Mouse (Mus musculus) limb, embryonic 14.5 days (tissue): ENCODE data around the gene Galns. TPM values are rescaled to one million over a fixed set of nuclear protein-coding genes. Genes with fewer than 3 reads are reported as not detected.

ENCODE experiments used
- ATAC-seq: fragments of 200-750 bp; cut with Nextera tagmentation; 2 replicates; pipeline ENCODE4 v1.8.0; 2017; ENCODE audit warnings: low read depth, moderate number of reproducible peaks, moderate TSS enrichment; ENCODE audit not compliant: low FRiP score
- DNase-seq: peaks from one replicate; pipeline ENCODE4 v3.0.0-alpha.2; 2015; ENCODE audit warnings: low spot score
- H3K27ac ChIP-seq: fragments of 300-500 bp; sonication (generic); replicated peaks from 2 replicates; pipeline ENCODE4 v1.5.1; 2014; ENCODE audit warnings: low read depth, mild to moderate bottlenecking, low read length, moderate library complexity, mixed read lengths
- H3K27me3 ChIP-seq: fragments of 300-500 bp; sonication (generic); 2 replicates; pipeline ENCODE4 v1.6.1; 2014; ENCODE audit warnings: low read length, mixed read lengths; ENCODE audit not compliant: control insufficient read depth, insufficient read depth
- H3K36me3 ChIP-seq: fragments of 300-500 bp; sonication (generic); 2 replicates; pipeline ENCODE4 v1.6.1; 2014; ENCODE audit warnings: mild to moderate bottlenecking, low read length, moderate library complexity, mixed read lengths; ENCODE audit not compliant: control insufficient read depth, insufficient read depth
- H3K4me1 ChIP-seq: fragments of 300-500 bp; sonication (generic); 2 replicates; pipeline ENCODE4 v1.6.1; 2014; ENCODE audit warnings: antibody characterized with exemption, low read length, mixed read lengths; ENCODE audit not compliant: control insufficient read depth, insufficient read depth
- H3K4me2 ChIP-seq: fragments of 300-500 bp; sonication (generic); replicated peaks from 2 replicates; pipeline ENCODE4 v1.6.1; 2014; ENCODE audit warnings: low read depth, mild to moderate bottlenecking, low read length, moderate library complexity; ENCODE audit not compliant: severe bottlenecking
- H3K4me3 ChIP-seq: fragments of 300-500 bp; sonication (generic); replicated peaks from 2 replicates; pipeline ENCODE4 v1.5.1; 2014; ENCODE audit warnings: low read length
- H3K9ac ChIP-seq: fragments of 300-500 bp; sonication (generic); 2 replicates; pipeline ENCODE4 v1.6.1; 2014; ENCODE audit warnings: mild to moderate bottlenecking, low read depth, low read length, moderate library complexity; ENCODE audit not compliant: severe bottlenecking
- H3K9me3 ChIP-seq: fragments of 300-500 bp; sonication (generic); 2 replicates; pipeline ENCODE4 v1.6.1; 2016; ENCODE audit warnings: low read length; ENCODE audit not compliant: control insufficient read depth
- POLR2A ChIP-seq: fragments of 200-500 bp; IDR thresholded peaks from 2 replicates; pipeline ENCODE4 v1.8.0; 2012; ENCODE audit warnings: inconsistent platforms, mild to moderate bottlenecking, moderate library complexity, borderline replicate concordance; ENCODE audit not compliant: insufficient read depth, insufficient read length; ENCODE audit errors: extremely low read depth
- WGBS: fragments of 180-500 bp; shearing (Covaris S2); extraction: QIAGEN DNeasy Blood & Tissue Kit; methylation state at CpG from one replicate; pipeline ENCODE4 v1.1.7; 2014; 5-methylcytosine and 5-hydroxymethylcytosine counted together
- polyA plus RNA-seq, 2 experiments: library from polyadenylated mRNA; depleted of rRNA in 1 of 2; stranded (reverse) in 1 of 2; unstranded in 1 of 2; fragments of >200 nt; fragmentation: Nextera tagmentation in 1 of 2; extraction: Ambion mirVana in 1 of 2; gene quantifications; 2 replicates each; pipeline versions ENCODE4 v1.2.1 to v1.2.3; 2012 to 2014

Galns gene
- polyA plus RNA-seq, 2 experiments, result 12.7 to 14.7 TPM

GRCm38 (mm10) chr8:122550234-122550994 is 60.8 kb downstream of the Galns start:
- TF ChIP-seq POLR2A, result no peak
- no peaks in the 10 kb centered on the region for H3K36me3 ChIP-seq
- ATAC-seq, result peak; percentile 54
- 3% methylated on average over 48 of the region's 52 CpGs for WGBS
- H3K27ac ChIP-seq, result peak overlapping the region; percentile 89
- peak overlapping the region; percentile 89 for H3K9ac ChIP-seq
- H3K4me1 ChIP-seq, result peaks cover 39% of the 10 kb centered on the region
- peak overlapping the region; percentile 73 for H3K4me3 ChIP-seq
- peak; percentile 39 for DNase-seq
- H3K9me3 ChIP-seq, result no peaks in the 10 kb centered on the region
- no peaks in the 10 kb centered on the region for H3K27me3 ChIP-seq
- H3K4me2 ChIP-seq, result peak overlapping the region; percentile 88

- Histone ChIP-seq H3K36me3 (no peaks in the 10 kb centered on the region), H3K9me3 (no peaks in the 10 kb centered on the region), H3K4me2 (peak overlapping the region; percentile 88), H3K9ac (no peak overlapping the region), H3K27ac (no peak overlapping the region), H3K4me1 (peaks cover 36% of the 10 kb centered on the region), H3K4me3 (no peak overlapping the region), H3K27me3 (no peaks in the 10 kb centered on the region)
- 69% methylated on average over 3 of the region's 3 CpGs for WGBS
- ATAC-seq (no peak), DNase-seq (no peak)
- no peak for TF ChIP-seq POLR2A
These were observed 62.3 kb downstream of the Galns start for GRCm38 (mm10) chr8:122548891-122549439.

GRCm38 (mm10) chr8:122548331-122548730 is 62.9 kb downstream of the Galns start:
- Histone ChIP-seq H3K4me3 (no peak overlapping the region), H3K4me1 (peaks cover 36% of the 10 kb centered on the region), H3K27me3 (no peaks in the 10 kb centered on the region), H3K9ac (0 out of 2 replicates have a peak overlapping the region, but pooled peaks have one; percentile 7), H3K36me3 (0 out of 2 replicates have a peak, but pooled peaks cover 4% of the 10 kb centered on the region), H3K27ac (no peak overlapping the region), H3K9me3 (no peaks in the 10 kb centered on the region), H3K4me2 (no peak overlapping the region)
- ATAC-seq, result no peak
- no peak for TF ChIP-seq POLR2A
- 60% methylated on average over 13 of the region's 13 CpGs for WGBS
- DNase-seq, result no peak

GRCm38 (mm10) chr8:122547815-122548214 is 63.4 kb downstream of the Galns start:
- H3K36me3 ChIP-seq, result 0 out of 2 replicates have a peak, but pooled peaks cover 6% of the 10 kb centered on the region
- H3K27ac ChIP-seq, result no peak overlapping the region
- ATAC-seq, result no peak
- H3K4me3 ChIP-seq, result no peak overlapping the region
- TF ChIP-seq POLR2A, result no peak
- no peaks in the 10 kb centered on the region for H3K27me3 ChIP-seq
- no peak for DNase-seq
- peaks cover 36% of the 10 kb centered on the region for H3K4me1 ChIP-seq
- 20% methylated on average over 5 of the region's 5 CpGs for WGBS
- H3K9ac ChIP-seq, result 0 out of 2 replicates have a peak overlapping the region, but pooled peaks have one; percentile 34
- 0 out of 2 replicates have a peak overlapping the region, but pooled peaks have one; percentile 7 for H3K4me2 ChIP-seq
- no peaks in the 10 kb centered on the region for H3K9me3 ChIP-seq

GRCm38 (mm10) chr8:122546811-122547453 is 64.3 kb downstream of the Galns start:
- H3K4me2 ChIP-seq, result no peak overlapping the region
- DNase-seq (no peak), ATAC-seq (no peak)
- H3K9me3 ChIP-seq, result no peaks in the 10 kb centered on the region
- H3K9ac ChIP-seq, result peak overlapping the region; percentile 34; the same call in 1 of the 2 replicates
- H3K27ac ChIP-seq, result 0 out of 2 replicates have a peak overlapping the region, but pooled peaks have one; percentile 9
- H3K27me3 ChIP-seq, result no peaks in the 10 kb centered on the region
- 0 out of 2 replicates have a peak, but pooled peaks cover 6% of the 10 kb centered on the region for H3K36me3 ChIP-seq
- TF ChIP-seq POLR2A, result no peak
- peaks cover 36% of the 10 kb centered on the region for H3K4me1 ChIP-seq
- no peak overlapping the region for H3K4me3 ChIP-seq
- WGBS, result 49% methylated on average over 24 of the region's 24 CpGs
